Mouse (Mus musculus): Measurements from ENCODE around the gene Tnfsf13.

The Tnfsf13 gene

GRCm38 (mm10) chr11:69645860-69646259, 39.7 kb downstream of the Tnfsf13 start:
- no peak for DNase-seq

GRCm38 (mm10) chr11:69635471-69635870, 50.1 kb downstream of the Tnfsf13 start:
- DNase-seq: no peak

GRCm38 (mm10) chr11:69633128-69633866, 52.3 kb downstream of the Tnfsf13 start:
- no peak for DNase-seq

Data from right cerebral cortex, postnatal 14 days (tissue).